Mouse (Mus musculus) lung, adult 2 months (tissue): ENCODE results near the gene Pspn.

Experiments
- CTCF ChIP-seq: fragments of 200-500 bp; IDR thresholded peaks from 2 replicates; pipeline ENCODE4 v1.5.1; 2011; ENCODE audit warnings: mild to moderate bottlenecking, low read length, control low read depth; ENCODE audit not compliant: insufficient read depth
- POLR2A ChIP-seq: fragments of 200-500 bp; IDR thresholded peaks from 2 replicates; pipeline ENCODE4 v1.6.1; 2011; ENCODE audit warnings: low read depth, mild to moderate bottlenecking, control low read depth, low read length, borderline replicate concordance; ENCODE audit errors: extremely low read depth

GRCm38 (mm10) chr17:56950915-56951314, 48.9 kb downstream of the Pspn start:
- peak; percentile 96 for TF ChIP-seq CTCF
- TF ChIP-seq POLR2A = no peak
